Mouse (Mus musculus) olfactory bulb, adult 2 months (tissue): ENCODE data around the gene Immp1l.

Experiments
- CTCF ChIP-seq: fragments of 200-500 bp; IDR thresholded peaks from 2 replicates; pipeline ENCODE4 v1.5.1; 2012; ENCODE audit warnings: low read depth, mild to moderate bottlenecking, low read length, moderate library complexity; ENCODE audit not compliant: insufficient read depth
- POLR2A ChIP-seq: fragments of 200-500 bp; IDR thresholded peaks from 2 replicates; pipeline ENCODE4 v1.6.1; 2012; ENCODE audit warnings: mild to moderate bottlenecking, low read depth, low read length, moderate library complexity; ENCODE audit not compliant: insufficient read depth

GRCm38 (mm10) chr2:105987999-105988398 lies 83.6 kb downstream of the Immp1l start:
- TF ChIP-seq CTCF, result no peak
- TF ChIP-seq POLR2A, result no peak
